Mouse (Mus musculus) liver, embryonic 14.5 days (tissue): ENCODE measurements around the gene Pla2g6.

Source experiments
- CTCF ChIP-seq: IDR thresholded peaks from 2 replicates; pipeline ENCODE4 v1.5.1; 2016; ENCODE audit warnings: antibody characterized with exemption, low read depth, control low read depth
- EP300 ChIP-seq: IDR thresholded peaks from 2 replicates; pipeline ENCODE4 v1.6.1; 2016; ENCODE audit warnings: antibody characterized with exemption, low read depth

DNA sequence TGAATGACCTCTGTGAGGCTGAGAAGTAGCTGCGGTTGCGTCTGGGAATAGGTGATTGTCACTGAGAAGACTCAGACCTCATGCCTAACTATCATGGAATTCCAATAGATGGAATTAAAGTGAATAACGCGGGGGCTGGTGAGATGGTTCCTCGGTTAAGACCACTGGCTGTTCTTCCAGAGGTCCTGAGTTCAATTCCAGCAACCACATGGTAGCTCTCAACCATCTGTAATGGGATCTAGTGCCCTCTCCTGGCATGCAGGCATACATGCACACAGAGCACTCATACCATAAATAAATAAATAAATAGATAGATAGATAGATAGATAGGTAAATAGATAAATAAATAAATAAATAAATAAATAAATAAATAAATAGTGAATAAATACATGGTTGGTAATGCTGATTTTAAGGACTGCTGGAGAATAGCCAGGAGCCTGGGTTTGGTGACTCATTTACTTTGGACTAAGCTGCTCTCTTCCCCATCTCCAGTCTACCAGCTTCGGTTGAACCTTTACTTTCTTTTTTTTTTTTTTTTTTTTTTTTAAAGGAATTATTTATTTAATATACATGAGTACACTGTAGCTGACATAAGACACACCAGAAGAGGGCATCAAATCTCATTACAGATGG is 1.3 kb upstream of the Pla2g6 start:
- TF ChIP-seq CTCF (peak; percentile 50), EP300 (no peak)
